9 mouse cellular contexts compared by ENCODE assay signal in the genomic region with DNA sequence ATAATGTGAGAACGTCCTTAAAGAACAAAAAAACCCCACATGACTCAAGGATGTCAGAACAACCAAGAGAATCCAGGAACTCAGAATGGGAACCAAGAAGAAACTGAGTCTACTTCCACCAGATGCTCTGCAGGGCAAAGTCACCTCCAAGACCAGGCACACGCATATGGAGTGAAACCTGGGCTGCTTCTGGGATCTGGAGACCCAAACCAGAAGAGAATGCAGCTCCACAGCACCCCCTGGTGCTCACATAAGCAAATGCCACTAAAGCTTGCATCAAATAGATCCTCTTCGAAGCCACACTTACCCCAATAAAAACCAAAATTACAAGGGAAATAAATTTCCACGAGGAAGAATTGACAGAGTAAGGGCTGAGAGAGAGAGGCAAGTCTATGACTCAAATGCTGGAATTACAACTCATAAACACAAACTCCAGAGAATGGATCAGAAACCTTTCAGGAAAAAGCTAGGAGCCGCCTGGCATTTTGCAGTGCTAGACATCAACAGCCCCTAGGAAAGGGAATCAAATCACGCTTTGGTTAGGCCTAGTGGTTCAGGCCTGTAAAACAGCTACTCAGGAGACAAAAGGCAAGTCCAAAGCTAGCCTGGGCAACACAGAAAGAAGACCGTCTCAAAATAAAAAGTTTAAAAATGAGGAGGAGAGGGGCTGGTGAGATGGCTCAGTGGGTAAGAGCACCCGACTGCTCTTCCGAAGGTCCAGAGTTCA. TPM values are rescaled to one million over a fixed set of nuclear protein-coding genes. Genes with fewer than 3 reads are reported as not detected.
DNase-seq lines count a peak whose midpoint lies in the region; ATAC-seq lines count a peak whose summit lies in the region.
"Had no signal": no experiment of that assay in that cellular context is flagged by ENCODE, and none has a peak within 500 bp of the region (broad histone marks: within the 10 kb centered on the region; RNA-seq: fewer than 3 reads in every experiment).

No protein-coding gene starts in this region.

- ATAC-seq in frontal cortex, adult (ENCODE audit: low TSS enrichment): no peak; the same call in 1 of the 2 replicates
- ATAC-seq in megakaryocyte, adult 5-6 weeks (ENCODE audit: poor library complexity, severe bottlenecking): peak; percentile 52; the same call in 1 of the 2 replicates

- peak; percentile 33 for DNase-seq in frontal cortex, postnatal 25 days (ENCODE audit: low spot score in 2 of 2)
- peak; percentile 41 for DNase-seq in adrenal gland, adult 8-10 months
- peak; percentile 50 for DNase-seq in embryo, embryonic 9.5 days (ENCODE audit: extremely low spot score)
- DNase-seq in heart, postnatal 4 days: peak; percentile 79
- DNase-seq in layer of hippocampus, adult 9-10 months (ENCODE audit: low spot score): peak; percentile 46
- DNase-seq in splenic B cell, adult 2 months (ENCODE audit: low read depth, low spot score): peak; percentile 73

- H3K36me3 ChIP-seq in splenic B cell, adult 2 months (ENCODE audit: control insufficient read depth, insufficient read depth, low read length, poor library complexity, severe bottlenecking): peaks cover 13% of the 10 kb centered on the region

- H3K27me3 ChIP-seq in splenic B cell, adult 2 months (ENCODE audit: control insufficient read depth, insufficient read depth, low read length, poor library complexity, severe bottlenecking): no peaks in the 10 kb centered on the region
- H3K27me3 ChIP-seq: midbrain, embryonic 12.5 days had no signal

RNA-seq across cellular contexts. Expression of a gene that starts 13.8 kb away (rescaled TPM):
- total RNA-seq in adrenal gland, adult 8-10 months (2022): 100 to 1,000 TPM in 2 of 4 experiments, 10 to 100 TPM in 2; 89.1 to 108 (median 99.5) TPM
- total RNA-seq in heart, postnatal 4 days (2021): 10 to 100 TPM; 63.3 to 63.8 TPM
- 27.5 and 33.6 TPM in 2 replicates for total RNA-seq in megakaryocyte, adult 5-6 weeks (2015)
- total RNA-seq in megakaryocyte, adult 5-6 weeks (2017): 30.8 and 39.5 TPM in 2 replicates

RNA-seq across cellular contexts. Expression of a gene that starts 18.7 kb away (rescaled TPM):
- 1 to 10 TPM in 2 of 4 experiments, not detected in 2; 2.8 to 6.6 TPM for total RNA-seq in adrenal gland, adult 8-10 months (2022)
- 1 to 10 TPM; 3.0 to 4.0 TPM for total RNA-seq in heart, postnatal 4 days (2021)
- 0.16 TPM in 1 of 2 replicates, not detected in the other for total RNA-seq in megakaryocyte, adult 5-6 weeks (2015)
- not detected in 2 replicates for total RNA-seq in megakaryocyte, adult 5-6 weeks (2017)

RNA-seq across cellular contexts. Expression of a gene that starts 29.6 kb away (rescaled TPM):
- total RNA-seq in adrenal gland, adult 8-10 months (2022): under 1 TPM; 0.16 to 0.49 (median 0.33) TPM
- under 1 TPM; 0.18 to 0.55 TPM for total RNA-seq in heart, postnatal 4 days (2021)
- 1.1 TPM in 1 of 2 replicates, not detected in the other for total RNA-seq in megakaryocyte, adult 5-6 weeks (2015)
- total RNA-seq in megakaryocyte, adult 5-6 weeks (2017): not detected in 2 replicates

RNA-seq across cellular contexts. Expression of a gene that starts 34.1 kb away (rescaled TPM):
- total RNA-seq in adrenal gland, adult 8-10 months (2022): 10 to 100 TPM; 25.6 to 34.1 (median 32.2) TPM
- total RNA-seq in heart, postnatal 4 days (2021): 10 to 100 TPM; 25.1 to 26.1 TPM
- 6.2 and 7.7 TPM in 2 replicates for total RNA-seq in megakaryocyte, adult 5-6 weeks (2015)
- total RNA-seq in megakaryocyte, adult 5-6 weeks (2017): 4.2 and 6.8 TPM in 2 replicates

RNA-seq across cellular contexts. Expression of a gene that starts 34.2 kb away (rescaled TPM):
- total RNA-seq in adrenal gland, adult 8-10 months (2022): 10 to 100 TPM; 24.2 to 33.4 (median 29.4) TPM
- total RNA-seq in heart, postnatal 4 days (2021): 10 to 100 TPM in 1 of 2 experiments, 1 to 10 TPM in 1; 8.7 to 10.3 TPM
- 5.8 and 6.2 TPM in 2 replicates for total RNA-seq in megakaryocyte, adult 5-6 weeks (2015)
- total RNA-seq in megakaryocyte, adult 5-6 weeks (2017): 5.9 and 36.8 TPM in 2 replicates
